Mouse (Mus musculus): ENCODE measurements around the gene Chchd1.
"Not testable (repeated sequence)": the region's sequence is repeated elsewhere in the genome, so short reads cannot be mapped to it uniquely, and the experiment has no call there.

The Chchd1 gene

GRCm38 (mm10) chr14:20689009-20689408 is 13.8 kb upstream of the Chchd1 start:
- no peak for DNase-seq

GRCm38 (mm10) chr14:20691772-20692171 is 11.0 kb upstream of the Chchd1 start:
- no peak for DNase-seq

GRCm38 (mm10) chr14:20693589-20694101 is 9.2 kb upstream of the Chchd1 start:
- DNase-seq = no peak

- DNase-seq = peak in 1 of 2 experiments; percentile 35
Observed at GRCm38 (mm10) chr14:20694185-20694883, 8.5 kb upstream of the Chchd1 start.

- DNase-seq = peak; percentile 94 to 96
Observed at GRCm38 (mm10) chr14:20694884-20695760, 7.7 kb upstream of the Chchd1 start, which contains the start of gene Fut11. Gene Fut11 (plus strand): TSS chr14:20694968.

GRCm38 (mm10) chr14:20695761-20696520 is 6.9 kb upstream of the Chchd1 start:
- no peak for DNase-seq

GRCm38 (mm10) chr14:20696986-20697385 is 5.8 kb upstream of the Chchd1 start:
- DNase-seq = peak; percentile 67 to 72

GRCm38 (mm10) chr14:20698515-20698914 is 4.3 kb upstream of the Chchd1 start:
- DNase-seq = no peak

GRCm38 (mm10) chr14:20700362-20700761 is 2.4 kb upstream of the Chchd1 start:
- DNase-seq = no peak

GRCm38 (mm10) chr14:20701554-20701953 is 1.3 kb upstream of the Chchd1 start:
- DNase-seq = no peak

- no peak for DNase-seq
Observed at GRCm38 (mm10) chr14:20702096-20702740, 588 bp upstream of the Chchd1 start.

GRCm38 (mm10) chr14:20703461-20703860 is 655 bp downstream of the Chchd1 start:
- DNase-seq = not testable (repeated sequence)

GRCm38 (mm10) chr14:20707201-20708190 is 4.7 kb downstream of the Chchd1 start, which contains the start of gene Zswim8:
Gene Zswim8 (plus strand): TSS chr14:20707552.
- peak; percentile 93 for DNase-seq

GRCm38 (mm10) chr14:20708239-20708638 is 5.4 kb downstream of the Chchd1 start:
- DNase-seq = no peak

- no peak for DNase-seq
Observed at GRCm38 (mm10) chr14:20713832-20714231, 11.0 kb downstream of the Chchd1 start.

GRCm38 (mm10) chr14:20718443-20718842 is 15.6 kb downstream of the Chchd1 start:
- DNase-seq = no peak

- no peak for DNase-seq
Observed at GRCm38 (mm10) chr14:20719767-20720166, 17.0 kb downstream of the Chchd1 start.

GRCm38 (mm10) chr14:20721371-20721770 is 18.6 kb downstream of the Chchd1 start:
- no peak for DNase-seq

- DNase-seq = peak in 1 of 2 experiments; percentile 8
Observed at GRCm38 (mm10) chr14:20723006-20723405, 20.2 kb downstream of the Chchd1 start.

GRCm38 (mm10) chr14:20724043-20724442 is 21.2 kb downstream of the Chchd1 start:
- peak; percentile 84 to 87 for DNase-seq
